Mouse (Mus musculus) neural tube, embryonic 13.5 days (tissue): Measurements from ENCODE around the gene Jsrp1. TPM values are rescaled to one million over a fixed set of nuclear protein-coding genes. Genes with fewer than 3 reads are reported as not detected.
A peak's percentile ranks its signal among the peaks of the same experiment; 100 is the strongest.
"Not testable (repeated sequence)": the region's sequence is repeated elsewhere in the genome, so short reads cannot be mapped to it uniquely, and the experiment has no call there.

Source experiments
- ATAC-seq: fragments of 200-750 bp; cut with Nextera tagmentation; 2 replicates; pipeline ENCODE4 v1.8.0; 2017; ENCODE audit warnings: low read depth, mild to moderate bottlenecking, moderate TSS enrichment, moderate library complexity
- H3K27ac ChIP-seq: fragments of 300-500 bp; sonication (generic); replicated peaks from 2 replicates; pipeline ENCODE4 v1.5.1; 2015; ENCODE audit warnings: moderate library complexity, mild to moderate bottlenecking, inconsistent platforms
- H3K27me3 ChIP-seq: fragments of 300-500 bp; sonication (generic); 2 replicates; pipeline ENCODE4 v1.6.1; 2015; ENCODE audit warnings: mild to moderate bottlenecking, inconsistent platforms
- H3K36me3 ChIP-seq: fragments of 300-500 bp; sonication (generic); 2 replicates; pipeline ENCODE4 v1.6.1; 2015; ENCODE audit warnings: mild to moderate bottlenecking, inconsistent platforms
- H3K4me1 ChIP-seq: fragments of 300-500 bp; sonication (generic); replicated peaks from 2 replicates; pipeline ENCODE4 v1.6.1; 2015; ENCODE audit warnings: inconsistent platforms
- H3K4me2 ChIP-seq: fragments of 300-500 bp; sonication (generic); 2 replicates; pipeline ENCODE4 v1.6.1; 2015; ENCODE audit warnings: inconsistent platforms, mild to moderate bottlenecking, moderate library complexity
- H3K4me3 ChIP-seq: fragments of 300-500 bp; sonication (generic); 2 replicates; pipeline ENCODE4 v1.5.1; 2015; ENCODE audit warnings: mild to moderate bottlenecking, inconsistent platforms
- H3K9ac ChIP-seq: fragments of 300-500 bp; sonication (generic); 2 replicates; pipeline ENCODE4 v1.6.1; 2015; ENCODE audit warnings: moderate library complexity, mild to moderate bottlenecking, inconsistent platforms
- H3K9me3 ChIP-seq: fragments of 300-500 bp; sonication (generic); 2 replicates; pipeline ENCODE4 v1.6.1; 2016; ENCODE audit warnings: inconsistent platforms
- WGBS: fragments of 180-500 bp; shearing (Covaris S2); methylation state at CpG from one replicate; pipeline ENCODE4 v1.1.7; 2015; 5-methylcytosine and 5-hydroxymethylcytosine counted together
- polyA plus RNA-seq: library from polyadenylated mRNA; unstranded; fragments of >200 nt; fragmentation: Nextera tagmentation; extraction: Ambion mirVana; gene quantifications from 2 replicates; pipeline ENCODE4 v1.2.1, GENCODE M21; 2015

Jsrp1 gene
- polyA plus RNA-seq, 1 experiment from 2014 or later, result 1.1 TPM

- Histone ChIP-seq H3K27me3 (no peaks in the 10 kb centered on the region), H3K36me3 (no peaks in the 10 kb centered on the region), H3K4me3 (no peak overlapping the region), H3K9ac (no peak overlapping the region), H3K4me1 (no peaks in the 10 kb centered on the region), H3K27ac (no peak overlapping the region), H3K4me2 (no peak overlapping the region), H3K9me3 (no peaks in the 10 kb centered on the region)
- ATAC-seq, result no peak
- 63% methylated on average over 3 of the region's 3 CpGs for whole genome bisulfite sequencing
These were observed 6.1 kb upstream of the Jsrp1 start for GRCm38 (mm10) chr10:80819406-80819805.

GRCm38 (mm10) chr10:80818599-80819281, 5.4 kb upstream of the Jsrp1 start:
- H3K27me3 ChIP-seq, result no peaks in the 10 kb centered on the region
- no peak for ATAC-seq
- no peak overlapping the region for H3K27ac ChIP-seq
- WGBS, result 53% methylated on average over 6 of the region's 6 CpGs
- H3K4me1 ChIP-seq, result no peaks in the 10 kb centered on the region
- no peak overlapping the region for H3K9ac ChIP-seq
- no peaks in the 10 kb centered on the region for H3K36me3 ChIP-seq
- H3K4me2 ChIP-seq, result no peak overlapping the region
- H3K4me3 ChIP-seq, result no peak overlapping the region
- H3K9me3 ChIP-seq, result no peaks in the 10 kb centered on the region

- H3K36me3 ChIP-seq, ATAC-seq, H3K27ac ChIP-seq, H3K4me3 ChIP-seq, H3K9me3 ChIP-seq, H3K9ac ChIP-seq, H3K4me1 ChIP-seq, H3K27me3 ChIP-seq, H3K4me2 ChIP-seq: not testable (repeated sequence)
- 79% methylated on average over 7 of the region's 7 CpGs for WGBS
These were observed 4.7 kb upstream of the Jsrp1 start for GRCm38 (mm10) chr10:80817955-80818354.

- peaks cover 7% of the 10 kb centered on the region; the same call in 1 of the 2 replicates for H3K27me3 ChIP-seq
- H3K4me3 ChIP-seq, result no peak overlapping the region
- no peak overlapping the region for H3K9ac ChIP-seq
- no peaks in the 10 kb centered on the region for H3K36me3 ChIP-seq
- no peak overlapping the region for H3K4me2 ChIP-seq
- no peaks in the 10 kb centered on the region for H3K4me1 ChIP-seq
- H3K27ac ChIP-seq, result no peak overlapping the region
- no peak for ATAC-seq
- H3K9me3 ChIP-seq, result no peaks in the 10 kb centered on the region
- WGBS, result 73% methylated on average over 2 of the region's 2 CpGs
These were observed 3.9 kb upstream of the Jsrp1 start for GRCm38 (mm10) chr10:80817164-80817563.

GRCm38 (mm10) chr10:80816303-80816702, 3.0 kb upstream of the Jsrp1 start:
- peaks cover 14% of the 10 kb centered on the region; the same call in 1 of the 2 replicates for H3K27me3 ChIP-seq
- not testable (repeated sequence) for H3K27ac ChIP-seq, H3K4me1 ChIP-seq, H3K4me2 ChIP-seq, H3K4me3 ChIP-seq, H3K9ac ChIP-seq, ATAC-seq, H3K9me3 ChIP-seq, H3K36me3 ChIP-seq
- WGBS, result 86% methylated on average over 3 of the region's 3 CpGs

- Histone ChIP-seq H3K36me3 (no peaks in the 10 kb centered on the region), H3K27me3 (peaks cover 28% of the 10 kb centered on the region), H3K9ac (no peak overlapping the region), H3K27ac (no peak overlapping the region), H3K4me1 (peaks cover 6% of the 10 kb centered on the region), H3K9me3 (no peaks in the 10 kb centered on the region), H3K4me3 (no peak overlapping the region), H3K4me2 (no peak overlapping the region)
- no peak for ATAC-seq
- 64% methylated on average over 7 of the region's 7 CpGs for WGBS
These were observed 1.5 kb upstream of the Jsrp1 start for GRCm38 (mm10) chr10:80814800-80815199.

GRCm38 (mm10) chr10:80812391-80813041, 782 bp downstream of the Jsrp1 start:
- peaks cover 47% of the 10 kb centered on the region for H3K27me3 ChIP-seq
- H3K27ac ChIP-seq, result no peak overlapping the region
- peak overlapping the region; percentile 43; the same call in 1 of the 2 replicates for H3K9ac ChIP-seq
- 60% methylated on average over 5 of the region's 5 CpGs for whole genome bisulfite sequencing
- peaks cover 24% of the 10 kb centered on the region for H3K4me1 ChIP-seq
- no peaks in the 10 kb centered on the region for H3K36me3 ChIP-seq
- H3K4me2 ChIP-seq, result no peak overlapping the region
- ATAC-seq, result no peak
- no peaks in the 10 kb centered on the region for H3K9me3 ChIP-seq
- H3K4me3 ChIP-seq, result no peak overlapping the region

- H3K4me3 ChIP-seq, result no peak overlapping the region
These were observed 3.2 kb downstream of the Jsrp1 start for GRCm38 (mm10) chr10:80810084-80810483.

GRCm38 (mm10) chr10:80808985-80809632, 4.2 kb downstream of the Jsrp1 start:
- Histone ChIP-seq H3K4me3 (peak overlapping the region; percentile 14; the same call in 1 of the 2 replicates), H3K9ac (peak overlapping the region; percentile 48), H3K27ac (no peak overlapping the region), H3K36me3 (peaks cover 15% of the 10 kb centered on the region), H3K4me2 (peak overlapping the region; percentile 75), H3K27me3 (peaks cover 56% of the 10 kb centered on the region), H3K4me1 (peaks cover 42% of the 10 kb centered on the region), H3K9me3 (no peaks in the 10 kb centered on the region)
- 9% methylated on average over 18 of the region's 18 CpGs for WGBS
- no peak for ATAC-seq

More at GRCm38 (mm10) chr10:80810084-80810483, 3.2 kb downstream of the Jsrp1 start:
- no peaks in the 10 kb centered on the region for H3K9me3 ChIP-seq
- no peak for ATAC-seq
- H3K4me1 ChIP-seq, result peaks cover 42% of the 10 kb centered on the region
- H3K27me3 ChIP-seq, result peaks cover 49% of the 10 kb centered on the region
- H3K27ac ChIP-seq, result no peak overlapping the region
- H3K9ac ChIP-seq, result peak overlapping the region; percentile 47; the same call in 1 of the 2 replicates
- peak overlapping the region; percentile 20; the same call in 1 of the 2 replicates for H3K4me2 ChIP-seq
- peaks cover 6% of the 10 kb centered on the region for H3K36me3 ChIP-seq
- 2% methylated on average over 19 of the region's 20 CpGs for WGBS

- Histone ChIP-seq H3K27me3 (peaks cover 53% of the 10 kb centered on the region), H3K27ac (no peak overlapping the region), H3K4me1 (peaks cover 42% of the 10 kb centered on the region), H3K4me3 (peak overlapping the region; percentile 14), H3K9ac (peak overlapping the region; percentile 79), H3K36me3 (peaks cover 23% of the 10 kb centered on the region), H3K4me2 (peak overlapping the region; percentile 75), H3K9me3 (no peaks in the 10 kb centered on the region)
- 20% methylated on average over 40 of the region's 40 CpGs for WGBS
- ATAC-seq, result no peak
These were observed 5.0 kb downstream of the Jsrp1 start for GRCm38 (mm10) chr10:80808099-80808984.

- H3K9ac ChIP-seq, result peak overlapping the region; percentile 79
- H3K27ac ChIP-seq, result peak overlapping the region; percentile 86
- H3K36me3 ChIP-seq, result peaks cover 35% of the 10 kb centered on the region
- peak; percentile 85 for ATAC-seq
- H3K9me3 ChIP-seq, result no peaks in the 10 kb centered on the region
- peaks cover 48% of the 10 kb centered on the region for H3K27me3 ChIP-seq
- H3K4me1 ChIP-seq, result peaks cover 42% of the 10 kb centered on the region
- peak overlapping the region; percentile 75 for H3K4me2 ChIP-seq
- under 1% methylated on average over 54 of the region's 58 CpGs for WGBS
- H3K4me3 ChIP-seq, result peak overlapping the region; percentile 44
These were observed 6.2 kb downstream of the Jsrp1 start for GRCm38 (mm10) chr10:80807057-80807627.
